Mouse (Mus musculus): ENCODE results near the gene Kcnj4. TPM values are rescaled to one million over a fixed set of nuclear protein-coding genes. Genes with fewer than 3 reads are reported as not detected.

Gene Kcnj4
- polyA plus RNA-seq, 1 experiment from 2014 or later: not detected

DNA sequence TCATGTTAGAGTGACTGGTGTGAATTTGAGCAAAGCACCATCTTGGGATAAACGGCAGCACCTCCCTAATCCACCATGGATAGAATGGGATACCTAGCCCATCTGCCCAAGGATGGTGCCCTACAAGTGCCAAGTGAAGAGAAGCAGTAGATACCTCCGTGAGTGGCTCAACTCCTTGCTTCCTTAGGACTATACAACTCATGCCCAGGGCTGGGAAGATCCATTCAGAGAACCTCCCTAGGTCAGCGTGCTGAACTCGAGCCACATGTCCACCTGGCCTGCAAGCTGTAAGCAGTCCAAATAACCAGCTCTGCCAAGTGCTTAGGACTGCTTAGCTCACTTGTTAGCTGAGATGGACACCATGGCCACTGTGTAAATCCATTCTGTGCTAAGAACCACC is 22.2 kb upstream of the Kcnj4 start:
- ATAC-seq: no peak
- Histone ChIP-seq H3K36me3 (ENCODE audit: poor library complexity, severe bottlenecking) (peaks cover 67% of the 10 kb centered on the region), H3K27ac (no peak overlapping the region)

DNA sequence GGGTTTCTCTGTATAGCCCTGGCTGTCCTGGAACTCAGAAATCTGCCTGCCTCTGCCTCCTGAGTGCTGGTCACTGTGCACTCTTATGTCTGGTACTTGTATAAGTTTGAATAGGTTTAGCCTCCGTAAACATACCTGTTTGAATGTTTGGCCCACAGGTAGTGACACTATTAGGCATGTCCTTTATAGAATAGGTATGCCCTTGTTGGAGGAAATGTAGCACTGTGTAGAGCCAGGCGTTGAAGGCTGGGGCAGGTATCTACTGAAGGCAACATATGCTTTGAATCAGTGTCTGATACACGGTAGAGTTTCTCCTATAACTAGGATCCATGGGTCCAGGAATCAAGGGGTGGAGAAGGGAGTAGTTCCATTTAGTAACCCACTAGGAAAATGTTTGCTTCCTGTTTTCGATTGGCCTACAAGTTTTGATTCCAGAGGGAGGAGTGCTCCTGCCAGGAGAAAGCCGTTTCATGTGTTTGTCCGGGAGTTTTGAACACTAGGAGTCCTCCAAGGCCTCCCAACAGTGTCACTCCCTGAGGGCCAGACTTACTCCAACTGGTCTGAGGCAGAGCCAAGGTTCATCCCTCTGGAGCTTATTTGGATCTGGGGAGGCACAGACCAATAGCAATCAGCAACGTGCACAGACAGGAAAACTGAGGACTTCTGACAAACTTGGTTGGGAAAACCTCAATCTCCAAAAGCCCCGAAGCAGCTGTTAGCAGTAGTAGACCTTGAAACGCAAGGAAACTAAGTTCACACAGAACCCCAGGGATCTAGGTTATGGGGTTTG is 21.1 kb upstream of the Kcnj4 start:
- H3K27ac ChIP-seq: no peak overlapping the region
- peak; percentile 50; the same call in 1 of the 2 replicates for ATAC-seq
- 70% methylated on average over 9 of the region's 9 CpGs for WGBS

More for the DNA sequence above, 22.2 kb upstream of the Kcnj4 start:
- 72% methylated on average over 4 of the region's 4 CpGs for WGBS
- Histone ChIP-seq H3K4me3 (no peak overlapping the region), H3K9ac (no peak overlapping the region), H3K9me3 (replicated peaks) (no peaks in the 10 kb centered on the region), H3K27me3 (no peaks in the 10 kb centered on the region), H3K4me1 (no peaks in the 10 kb centered on the region), H3K4me2 (no peak overlapping the region)

DNA sequence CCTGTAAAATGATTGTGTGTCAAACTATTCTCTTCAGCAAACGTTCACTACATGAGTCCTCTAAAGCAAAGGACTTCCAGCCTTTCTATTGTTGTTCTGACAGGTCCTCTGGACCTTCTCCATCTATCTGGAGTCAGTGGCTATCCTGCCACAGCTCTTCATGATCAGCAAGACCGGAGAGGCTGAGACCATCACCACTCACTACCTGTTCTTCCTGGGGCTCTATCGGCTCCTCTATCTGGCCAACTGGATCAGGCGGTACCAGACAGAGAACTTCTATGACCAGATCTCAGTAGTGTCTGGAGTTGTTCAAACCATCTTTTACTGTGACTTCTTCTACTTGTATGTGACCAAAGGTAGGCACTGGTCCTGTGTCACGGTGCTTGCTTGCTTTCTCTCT is 20.5 kb upstream of the Kcnj4 start:
- Histone ChIP-seq H3K9me3 (replicated peaks) (no peaks in the 10 kb centered on the region), H3K4me3 (no peak overlapping the region), H3K36me3 (ENCODE audit: poor library complexity, severe bottlenecking) (peaks cover 51% of the 10 kb centered on the region), H3K4me2 (no peak overlapping the region), H3K27me3 (no peaks in the 10 kb centered on the region), H3K27ac (no peak overlapping the region), H3K4me1 (no peaks in the 10 kb centered on the region), H3K9ac (no peak overlapping the region)
- 89% methylated on average over 5 of the region's 5 CpGs for WGBS
- no peak for ATAC-seq

More for the DNA sequence above, 21.1 kb upstream of the Kcnj4 start:
- Histone ChIP-seq H3K4me2 (no peak overlapping the region), H3K9ac (no peak overlapping the region), H3K9me3 (replicated peaks) (no peaks in the 10 kb centered on the region), H3K36me3 (ENCODE audit: poor library complexity, severe bottlenecking) (peaks cover 57% of the 10 kb centered on the region), H3K4me3 (no peak overlapping the region), H3K4me1 (no peaks in the 10 kb centered on the region), H3K27me3 (no peaks in the 10 kb centered on the region)

DNA sequence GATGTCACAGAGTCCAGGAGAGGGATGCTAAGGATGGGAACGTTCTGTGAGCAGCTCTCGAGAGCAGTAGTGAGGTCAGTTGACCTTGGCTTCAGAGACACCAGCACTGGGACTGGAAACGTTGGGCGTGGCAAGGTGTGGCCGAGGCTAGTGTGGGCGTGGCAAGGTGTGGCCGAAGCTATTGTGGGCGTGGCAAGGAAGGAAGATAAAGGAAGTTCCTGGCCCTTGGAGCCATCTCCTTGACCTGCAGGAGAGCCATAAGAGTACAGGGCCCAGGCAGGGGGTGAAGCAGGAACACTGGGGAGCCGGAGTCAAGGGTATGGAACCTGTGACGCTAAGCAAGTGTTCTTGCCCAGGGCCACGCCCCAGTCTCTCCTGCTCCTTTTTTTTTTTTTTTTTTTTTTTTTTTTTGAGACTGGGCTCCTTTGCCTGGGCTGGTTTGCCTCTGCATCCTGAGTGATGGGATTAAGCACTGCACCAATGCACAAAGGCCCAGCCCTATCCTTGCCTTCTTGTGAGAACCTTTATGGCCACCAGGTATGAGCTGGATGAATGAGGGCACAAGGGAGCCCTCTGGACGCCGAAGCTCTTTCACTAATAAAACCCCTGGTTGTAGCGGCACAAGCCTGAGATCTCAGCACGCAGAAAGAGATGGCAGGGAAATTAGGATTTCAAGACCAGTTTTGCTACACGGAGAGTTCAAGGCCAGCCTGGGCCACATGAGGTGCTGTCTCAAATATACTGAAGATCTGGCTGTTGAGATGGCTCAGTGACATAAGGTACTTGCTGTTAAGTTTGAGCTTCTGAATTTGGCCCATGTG is 14.6 kb upstream of the Kcnj4 start:
- 52% methylated on average over 16 of the region's 16 CpGs for WGBS
- H3K4me2 ChIP-seq: no peak overlapping the region
- H3K4me3 ChIP-seq: no peak overlapping the region
- ATAC-seq: no peak
- H3K9ac ChIP-seq: no peak overlapping the region
- peaks cover 48% of the 10 kb centered on the region for H3K27me3 ChIP-seq
- no peaks in the 10 kb centered on the region for H3K9me3 ChIP-seq (replicated peaks)
- no peak overlapping the region for H3K27ac ChIP-seq
- H3K4me1 ChIP-seq: peaks cover 14% of the 10 kb centered on the region
- H3K36me3 ChIP-seq (ENCODE audit: poor library complexity, severe bottlenecking): no peaks in the 10 kb centered on the region

DNA sequence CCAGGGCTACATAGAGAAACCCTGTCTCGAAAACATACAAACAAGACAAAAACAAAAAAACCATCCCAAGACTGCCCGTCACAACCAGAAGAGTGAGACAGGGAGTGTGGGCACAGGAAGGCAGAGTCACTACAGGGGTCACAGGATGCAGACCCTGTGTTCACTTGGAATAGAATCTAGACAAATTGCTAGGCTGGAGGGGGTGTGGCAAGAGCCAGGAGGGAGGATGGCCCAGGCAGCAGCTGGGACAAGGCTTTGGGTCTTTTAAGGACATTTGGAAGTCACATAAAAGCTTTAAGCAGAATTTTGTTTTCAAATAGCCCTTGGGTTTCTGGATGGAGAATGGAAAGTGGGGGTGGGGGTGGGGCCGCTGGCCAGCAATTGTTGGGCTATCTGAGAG is 13.5 kb upstream of the Kcnj4 start:
- H3K4me1 ChIP-seq: peaks cover 14% of the 10 kb centered on the region
- no peak overlapping the region for H3K9ac ChIP-seq
- 78% methylated on average over 3 of the region's 3 CpGs for WGBS
- H3K36me3 ChIP-seq (ENCODE audit: poor library complexity, severe bottlenecking): no peaks in the 10 kb centered on the region
- ATAC-seq: no peak
- H3K9me3 ChIP-seq (replicated peaks): no peaks in the 10 kb centered on the region
- no peak overlapping the region for H3K27ac ChIP-seq
- H3K4me2 ChIP-seq: no peak overlapping the region
- no peak overlapping the region for H3K4me3 ChIP-seq
- peaks cover 59% of the 10 kb centered on the region for H3K27me3 ChIP-seq

DNA sequence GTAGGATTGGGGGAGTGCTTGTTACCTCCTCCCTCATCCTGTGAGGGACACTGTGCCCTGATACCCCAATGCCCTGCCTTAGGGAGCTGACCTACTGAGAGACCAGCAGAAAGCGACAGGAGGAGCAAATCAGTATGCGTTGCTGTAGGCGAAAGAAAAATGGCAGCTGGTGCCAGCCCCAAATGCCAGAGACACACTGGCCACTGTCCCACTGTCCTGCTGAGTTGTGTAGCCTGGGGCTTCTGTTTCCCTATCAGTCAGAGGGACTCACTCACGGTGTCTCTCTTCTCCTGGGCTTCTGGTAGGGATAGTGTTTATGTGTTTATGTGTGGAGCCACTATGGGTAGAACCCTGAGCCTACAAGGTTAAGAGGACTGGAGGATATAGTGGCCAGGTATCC is 12.7 kb upstream of the Kcnj4 start:
- WGBS: 75% methylated on average over 4 of the region's 4 CpGs
- ATAC-seq: no peak
- Histone ChIP-seq H3K4me3 (no peak overlapping the region), H3K27me3 (peaks cover 66% of the 10 kb centered on the region), H3K36me3 (ENCODE audit: poor library complexity, severe bottlenecking) (no peaks in the 10 kb centered on the region), H3K4me1 (peaks cover 14% of the 10 kb centered on the region), H3K27ac (no peak overlapping the region), H3K4me2 (no peak overlapping the region), H3K9me3 (replicated peaks) (no peaks in the 10 kb centered on the region), H3K9ac (no peak overlapping the region)

DNA sequence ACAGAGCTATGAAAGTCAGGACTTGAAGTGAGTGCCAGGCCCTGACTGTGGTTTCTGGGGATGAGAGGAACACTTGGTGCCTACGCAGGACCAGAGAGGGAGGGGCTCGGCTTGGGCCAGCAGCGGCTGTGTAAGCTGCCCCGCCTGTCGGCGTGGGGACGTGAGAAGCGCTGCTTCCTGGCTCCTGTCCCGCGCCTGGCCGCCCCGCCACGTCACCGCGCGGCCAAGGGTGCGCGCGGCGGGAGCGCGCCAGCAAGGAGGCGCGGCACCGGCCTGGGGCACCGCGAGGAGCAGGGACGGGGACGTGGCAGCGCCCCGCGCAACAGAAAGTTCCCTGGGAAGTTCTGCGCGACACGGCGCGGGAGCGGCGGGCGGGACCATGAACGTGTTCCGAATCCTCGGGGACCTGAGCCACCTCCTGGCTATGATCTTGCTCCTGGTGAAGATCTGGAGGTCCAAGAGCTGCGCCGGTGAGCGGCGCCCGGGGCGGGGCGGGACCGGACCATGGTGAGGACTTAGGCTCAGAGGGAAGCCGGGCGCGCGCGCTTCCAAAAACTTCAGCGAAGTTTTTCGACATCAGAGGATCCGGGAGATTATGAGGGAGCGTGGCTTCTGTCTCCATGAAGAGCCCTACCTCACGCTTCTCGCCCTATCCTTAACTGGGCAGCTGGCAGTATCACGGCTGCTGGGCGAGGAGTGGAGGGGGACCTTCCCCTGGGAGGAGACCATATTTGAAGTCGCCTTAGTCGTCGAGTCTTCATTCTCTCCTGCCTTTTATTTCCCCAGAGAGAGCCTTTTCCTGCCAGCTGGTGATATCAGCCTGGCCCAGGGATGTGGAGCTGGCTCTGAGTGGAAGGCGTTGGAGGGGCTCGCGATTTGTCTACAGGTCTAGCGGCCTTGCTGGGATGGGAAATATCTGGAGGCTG is 11.4 kb upstream of the Kcnj4 start, which contains the start of gene Kdelr3:
Kdelr3 (plus strand) TSS at position 241 of the 926 bp plus-strand sequence.
- no peaks in the 10 kb centered on the region for H3K9me3 ChIP-seq (replicated peaks)
- WGBS: under 1% methylated on average over 71 of the region's 71 CpGs

DNA sequence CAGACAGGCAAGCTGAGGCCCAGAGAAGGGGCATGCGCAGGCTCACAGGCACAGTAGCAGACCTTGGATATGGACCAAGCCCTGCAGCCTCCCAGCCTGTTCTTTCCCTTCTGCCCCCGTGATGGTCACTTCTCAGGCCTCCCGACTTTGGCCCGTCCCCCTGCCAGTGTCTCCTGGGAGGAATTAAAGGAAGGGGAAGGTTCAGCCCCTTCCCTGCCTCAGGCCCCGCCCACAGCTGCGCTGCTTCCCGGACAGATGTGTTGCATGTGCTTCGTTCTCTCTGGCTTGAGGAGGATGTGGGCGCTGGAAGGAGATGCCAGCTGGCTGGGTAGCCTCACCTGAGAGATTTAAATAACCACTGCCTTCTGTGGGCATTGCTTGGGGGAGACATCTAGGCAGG is 8.9 kb upstream of the Kcnj4 start:
- no peaks in the 10 kb centered on the region for H3K9me3 ChIP-seq (replicated peaks)
- ATAC-seq: no peak
- H3K4me1 ChIP-seq: peaks cover 38% of the 10 kb centered on the region
- no peaks in the 10 kb centered on the region for H3K36me3 ChIP-seq (ENCODE audit: poor library complexity, severe bottlenecking)
- H3K4me2 ChIP-seq: no peak overlapping the region
- H3K27ac ChIP-seq: no peak overlapping the region
- 11% methylated on average over 9 of the region's 9 CpGs for WGBS
- no peak overlapping the region for H3K9ac ChIP-seq
- H3K4me3 ChIP-seq: no peak overlapping the region
- H3K27me3 ChIP-seq: peaks cover 89% of the 10 kb centered on the region

More for the DNA sequence above, 11.4 kb upstream of the Kcnj4 start, which contains the start of gene Kdelr3:
- peak within 1 kb of the TSS; percentile 88 for H3K4me2 ChIP-seq
- H3K9ac ChIP-seq: peak within 1 kb of the TSS; percentile 63
- peak within 1 kb of the TSS; percentile 48 for H3K4me3 ChIP-seq
- H3K36me3 ChIP-seq (ENCODE audit: poor library complexity, severe bottlenecking): no peaks in the 10 kb centered on the region
- peaks cover 25% of the 10 kb centered on the region for H3K4me1 ChIP-seq
- ATAC-seq: peak; percentile 54; the same call in 1 of the 2 replicates
- peaks cover 76% of the 10 kb centered on the region for H3K27me3 ChIP-seq
- no peak within 1 kb of the TSS for H3K27ac ChIP-seq

DNA sequence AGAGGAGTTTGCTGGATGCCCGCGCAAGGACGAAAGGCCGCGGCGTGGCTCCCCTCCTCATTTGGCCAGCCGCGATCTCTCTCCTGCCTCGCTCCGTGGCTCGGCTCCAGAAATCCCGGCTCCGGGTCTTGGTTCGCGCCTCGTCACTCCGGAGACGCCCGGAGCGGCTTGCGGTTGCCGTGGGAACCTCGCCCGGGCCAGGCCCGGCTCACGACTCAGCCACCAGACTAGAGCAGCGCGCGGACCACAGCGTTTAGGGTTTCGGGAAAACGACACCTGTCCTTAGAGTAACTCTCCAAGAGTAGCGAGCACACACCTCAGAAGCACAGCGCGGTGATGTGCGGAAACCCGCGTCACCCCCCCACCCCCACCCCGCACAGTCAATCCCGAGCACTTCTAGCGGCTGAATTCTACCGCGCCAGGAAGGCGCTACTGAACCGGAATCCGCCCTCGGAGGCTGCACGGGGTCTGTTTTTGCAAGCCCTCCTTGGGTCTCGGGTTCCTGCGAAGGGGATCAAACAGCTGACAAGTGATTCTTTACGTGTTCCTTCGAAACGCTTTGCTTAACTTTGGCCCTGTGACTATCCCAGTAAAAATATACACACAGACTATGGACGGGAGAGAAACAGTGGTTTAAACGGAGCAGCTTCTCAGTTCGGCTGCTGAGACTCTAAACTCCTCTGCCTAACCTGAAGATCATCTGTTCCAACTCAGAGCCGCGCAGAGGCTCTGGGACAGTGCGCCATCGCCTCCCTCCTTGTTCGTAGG is 6.7 kb upstream of the Kcnj4 start:
- Histone ChIP-seq H3K4me3 (peak overlapping the region; percentile 41), H3K27me3 (peaks cover 89% of the 10 kb centered on the region), H3K4me1 (peaks cover 39% of the 10 kb centered on the region), H3K9me3 (replicated peaks) (no peaks in the 10 kb centered on the region), H3K36me3 (ENCODE audit: poor library complexity, severe bottlenecking) (no peaks in the 10 kb centered on the region), H3K4me2 (peak overlapping the region; percentile 70), H3K27ac (no peak overlapping the region), H3K9ac (peak overlapping the region; percentile 45)
- ATAC-seq: peak; percentile 91
- WGBS: 2% methylated on average over 61 of the region's 61 CpGs

DNA sequence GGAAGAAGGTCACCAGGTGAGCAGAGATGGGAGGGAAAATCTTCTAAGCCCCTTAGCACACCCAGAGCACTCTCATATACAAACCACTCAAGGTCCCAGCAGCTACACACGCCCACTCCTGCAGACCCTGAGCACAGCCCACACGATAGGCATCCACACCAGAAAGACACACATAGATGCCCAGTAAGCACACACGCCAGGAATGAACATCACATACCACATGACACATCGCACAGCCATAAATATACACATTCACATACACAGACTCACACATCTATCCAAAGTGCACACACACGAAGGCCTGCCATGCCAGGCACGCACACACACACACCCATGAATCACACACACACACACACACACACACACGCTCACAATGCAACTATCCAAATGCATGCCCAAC is 5.4 kb upstream of the Kcnj4 start:
- no peak overlapping the region for H3K27ac ChIP-seq
- no peak overlapping the region for H3K4me2 ChIP-seq
- no peaks in the 10 kb centered on the region for H3K9me3 ChIP-seq (replicated peaks)
- no peak overlapping the region for H3K4me3 ChIP-seq
- H3K27me3 ChIP-seq: peaks cover 89% of the 10 kb centered on the region
- WGBS: 75% methylated on average over 7 of the region's 7 CpGs
- H3K36me3 ChIP-seq (ENCODE audit: poor library complexity, severe bottlenecking): no peaks in the 10 kb centered on the region
- no peak for ATAC-seq
- H3K4me1 ChIP-seq: peaks cover 37% of the 10 kb centered on the region
- no peak overlapping the region for H3K9ac ChIP-seq

DNA sequence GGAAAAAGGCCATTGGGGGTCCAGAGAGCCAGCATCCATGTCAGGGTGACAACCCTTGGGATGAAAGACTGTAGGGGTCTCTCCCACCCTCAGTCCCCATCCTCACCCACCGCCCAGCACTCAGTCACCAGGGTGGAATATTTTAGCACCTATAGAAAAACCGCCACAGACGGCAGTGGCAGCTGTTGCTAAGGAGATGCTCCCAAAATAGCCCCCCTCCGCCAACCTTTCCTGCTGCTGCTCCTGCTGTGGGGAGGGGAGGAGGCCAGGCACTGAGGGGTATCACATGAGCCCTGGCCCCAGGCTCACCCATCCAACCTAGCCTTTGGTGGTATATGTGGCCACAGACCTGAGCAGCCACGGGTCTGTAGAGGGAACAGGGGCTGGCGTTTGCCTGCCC is 5.0 kb upstream of the Kcnj4 start:
- Histone ChIP-seq H3K4me1 (peaks cover 41% of the 10 kb centered on the region), H3K27me3 (peaks cover 89% of the 10 kb centered on the region), H3K9me3 (replicated peaks) (no peaks in the 10 kb centered on the region), H3K9ac (peak overlapping the region; percentile 45; the same call in 1 of the 2 replicates), H3K36me3 (ENCODE audit: poor library complexity, severe bottlenecking) (no peaks in the 10 kb centered on the region), H3K4me3 (no peak overlapping the region), H3K4me2 (no peak overlapping the region), H3K27ac (no peak overlapping the region)
- WGBS: 43% methylated on average over 6 of the region's 6 CpGs
- no peak for ATAC-seq
